Mouse (Mus musculus) limb, embryonic 14.5 days (tissue): ENCODE data around the gene Map2k4. TPM values are rescaled to one million over a fixed set of nuclear protein-coding genes. Genes with fewer than 3 reads are reported as not detected.

ENCODE experiments used
- ATAC-seq: fragments of 200-750 bp; cut with Nextera tagmentation; 2 replicates; pipeline ENCODE4 v1.8.0; 2017; ENCODE audit warnings: low read depth, moderate number of reproducible peaks, moderate TSS enrichment; ENCODE audit not compliant: low FRiP score
- DNase-seq: peaks from one replicate; pipeline ENCODE4 v3.0.0-alpha.2; 2015; ENCODE audit warnings: low spot score
- H3K27ac ChIP-seq: fragments of 300-500 bp; sonication (generic); replicated peaks from 2 replicates; pipeline ENCODE4 v1.5.1; 2014; ENCODE audit warnings: low read depth, mild to moderate bottlenecking, low read length, moderate library complexity, mixed read lengths
- H3K27me3 ChIP-seq: fragments of 300-500 bp; sonication (generic); 2 replicates; pipeline ENCODE4 v1.6.1; 2014; ENCODE audit warnings: low read length, mixed read lengths; ENCODE audit not compliant: control insufficient read depth, insufficient read depth
- H3K36me3 ChIP-seq: fragments of 300-500 bp; sonication (generic); 2 replicates; pipeline ENCODE4 v1.6.1; 2014; ENCODE audit warnings: mild to moderate bottlenecking, low read length, moderate library complexity, mixed read lengths; ENCODE audit not compliant: control insufficient read depth, insufficient read depth
- H3K4me1 ChIP-seq: fragments of 300-500 bp; sonication (generic); 2 replicates; pipeline ENCODE4 v1.6.1; 2014; ENCODE audit warnings: antibody characterized with exemption, low read length, mixed read lengths; ENCODE audit not compliant: control insufficient read depth, insufficient read depth
- H3K4me2 ChIP-seq: fragments of 300-500 bp; sonication (generic); replicated peaks from 2 replicates; pipeline ENCODE4 v1.6.1; 2014; ENCODE audit warnings: low read depth, mild to moderate bottlenecking, low read length, moderate library complexity; ENCODE audit not compliant: severe bottlenecking
- H3K4me3 ChIP-seq: fragments of 300-500 bp; sonication (generic); replicated peaks from 2 replicates; pipeline ENCODE4 v1.5.1; 2014; ENCODE audit warnings: low read length
- H3K9ac ChIP-seq: fragments of 300-500 bp; sonication (generic); 2 replicates; pipeline ENCODE4 v1.6.1; 2014; ENCODE audit warnings: mild to moderate bottlenecking, low read depth, low read length, moderate library complexity; ENCODE audit not compliant: severe bottlenecking
- H3K9me3 ChIP-seq: fragments of 300-500 bp; sonication (generic); 2 replicates; pipeline ENCODE4 v1.6.1; 2016; ENCODE audit warnings: low read length; ENCODE audit not compliant: control insufficient read depth
- POLR2A ChIP-seq: fragments of 200-500 bp; IDR thresholded peaks from 2 replicates; pipeline ENCODE4 v1.8.0; 2012; ENCODE audit warnings: inconsistent platforms, mild to moderate bottlenecking, moderate library complexity, borderline replicate concordance; ENCODE audit not compliant: insufficient read depth, insufficient read length; ENCODE audit errors: extremely low read depth
- WGBS: fragments of 180-500 bp; shearing (Covaris S2); extraction: QIAGEN DNeasy Blood & Tissue Kit; methylation state at CpG from one replicate; pipeline ENCODE4 v1.1.7; 2014; 5-methylcytosine and 5-hydroxymethylcytosine counted together
- polyA plus RNA-seq, 2 experiments: library from polyadenylated mRNA; depleted of rRNA in 1 of 2; stranded (reverse) in 1 of 2; unstranded in 1 of 2; fragments of >200 nt; fragmentation: Nextera tagmentation in 1 of 2; extraction: Ambion mirVana in 1 of 2; gene quantifications; 2 replicates each; pipeline versions ENCODE4 v1.2.1 to v1.2.3; 2012 to 2014

Gene Map2k4
- polyA plus RNA-seq, 2 experiments: 40.2 to 68.8 TPM

- Histone ChIP-seq H3K9ac (no peak overlapping the region), H3K9me3 (no peaks in the 10 kb centered on the region), H3K4me3 (no peak overlapping the region), H3K4me1 (no peaks in the 10 kb centered on the region), H3K36me3 (no peaks in the 10 kb centered on the region), H3K27me3 (no peaks in the 10 kb centered on the region), H3K4me2 (no peak overlapping the region), H3K27ac (no peak overlapping the region)
- 54% methylated on average over 7 of the region's 7 CpGs for WGBS
- DNase-seq (no peak), ATAC-seq (no peak)
- no peak for TF ChIP-seq POLR2A
These were observed 136.7 kb downstream of the Map2k4 start for GRCm38 (mm10) chr11:65651426-65651825.

DNA sequence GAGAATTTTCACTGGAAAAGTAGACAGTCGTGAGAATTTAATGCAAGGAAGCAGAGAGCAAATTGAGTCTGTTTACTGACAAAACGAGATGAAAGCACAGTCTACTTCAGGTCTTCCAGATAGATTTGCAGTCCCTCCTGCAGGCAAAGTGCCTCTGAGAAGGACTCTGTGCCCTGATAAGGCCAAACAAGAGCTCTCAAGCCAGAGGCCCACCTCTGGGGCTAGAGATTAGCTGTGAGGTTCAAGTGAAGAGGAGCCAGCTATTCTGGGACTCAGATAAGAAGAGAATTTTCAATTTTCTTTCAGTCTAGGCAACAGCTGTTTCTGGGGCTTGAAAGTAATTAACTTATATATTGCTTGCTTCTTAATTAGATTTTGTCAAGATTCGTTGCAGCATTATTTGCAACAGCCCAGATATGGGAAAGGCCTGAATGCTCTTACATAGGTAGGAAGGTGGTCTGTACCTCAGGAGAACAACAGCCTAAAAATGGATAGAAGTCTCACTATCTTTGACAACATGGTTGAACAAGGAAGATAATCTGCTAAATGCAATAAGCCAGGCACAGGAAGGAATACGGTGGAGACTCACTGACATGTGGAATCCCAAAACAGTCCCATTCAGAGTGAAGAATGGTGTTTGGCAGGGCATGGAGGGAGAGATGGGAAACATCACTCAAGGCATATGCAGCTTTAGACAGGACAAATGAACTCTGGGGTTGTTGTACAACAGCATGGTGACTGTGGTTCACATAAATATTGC lies 138.0 kb downstream of the Map2k4 start:
- 54% methylated on average over 4 of the region's 4 CpGs for WGBS
- no peak overlapping the region for H3K4me2 ChIP-seq
- no peak for ATAC-seq
- no peaks in the 10 kb centered on the region for H3K36me3 ChIP-seq
- no peaks in the 10 kb centered on the region for H3K9me3 ChIP-seq
- H3K9ac ChIP-seq: no peak overlapping the region
- no peak overlapping the region for H3K27ac ChIP-seq
- no peaks in the 10 kb centered on the region for H3K27me3 ChIP-seq
- no peak for TF ChIP-seq POLR2A
- H3K4me3 ChIP-seq: no peak overlapping the region
- DNase-seq: no peak
- H3K4me1 ChIP-seq: no peaks in the 10 kb centered on the region

GRCm38 (mm10) chr11:65649469-65649868 lies 138.6 kb downstream of the Map2k4 start:
- H3K36me3 ChIP-seq: no peaks in the 10 kb centered on the region
- H3K4me1 ChIP-seq: no peaks in the 10 kb centered on the region
- ATAC-seq (no peak), DNase-seq (no peak)
- H3K27ac ChIP-seq: no peak overlapping the region
- no peak overlapping the region for H3K4me3 ChIP-seq
- no peaks in the 10 kb centered on the region for H3K27me3 ChIP-seq
- no peak overlapping the region for H3K9ac ChIP-seq
- H3K4me2 ChIP-seq: no peak overlapping the region
- no peaks in the 10 kb centered on the region for H3K9me3 ChIP-seq
- 83% methylated on average over 4 of the region's 4 CpGs for WGBS
- TF ChIP-seq POLR2A: no peak

GRCm38 (mm10) chr11:65646314-65646713 lies 141.8 kb downstream of the Map2k4 start:
- 70% methylated on average over 5 of the region's 5 CpGs for WGBS
- Histone ChIP-seq H3K9ac (no peak overlapping the region), H3K4me2 (no peak overlapping the region), H3K4me1 (no peaks in the 10 kb centered on the region), H3K9me3 (no peaks in the 10 kb centered on the region), H3K36me3 (no peaks in the 10 kb centered on the region), H3K27ac (no peak overlapping the region), H3K4me3 (no peak overlapping the region), H3K27me3 (no peaks in the 10 kb centered on the region)
- DNase-seq (no peak), ATAC-seq (no peak)
- TF ChIP-seq POLR2A: no peak

DNA sequence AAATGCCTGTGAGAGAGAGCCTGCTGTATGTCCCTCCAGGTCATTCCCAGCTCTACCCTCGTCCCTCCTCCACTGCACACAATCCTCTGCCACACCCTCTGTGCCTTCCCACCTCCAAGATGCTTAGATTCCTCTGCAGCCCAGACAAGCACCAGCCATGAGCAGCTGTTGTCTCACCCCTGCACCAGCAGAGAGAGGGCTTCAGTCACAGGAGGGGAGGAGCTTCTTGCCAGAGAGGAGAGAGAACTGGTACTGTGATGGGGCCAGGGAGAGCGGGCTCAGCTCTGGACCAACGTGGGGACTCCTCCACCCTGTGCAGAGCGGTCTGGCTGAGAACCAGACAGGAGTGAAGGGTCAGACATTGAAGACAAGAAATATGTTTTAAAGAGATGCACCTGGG lies 143.6 kb downstream of the Map2k4 start:
- DNase-seq (no peak), ATAC-seq (no peak)
- no peak overlapping the region for H3K9ac ChIP-seq
- H3K4me2 ChIP-seq: no peak overlapping the region
- no peak overlapping the region for H3K27ac ChIP-seq
- H3K4me1 ChIP-seq: no peaks in the 10 kb centered on the region
- H3K36me3 ChIP-seq: no peaks in the 10 kb centered on the region
- H3K9me3 ChIP-seq: no peaks in the 10 kb centered on the region
- no peak for TF ChIP-seq POLR2A
- no peaks in the 10 kb centered on the region for H3K27me3 ChIP-seq
- 53% methylated on average over 4 of the region's 4 CpGs for WGBS
- H3K4me3 ChIP-seq: no peak overlapping the region
